Mouse (Mus musculus): ENCODE data around the gene Rplp1.

DNA sequence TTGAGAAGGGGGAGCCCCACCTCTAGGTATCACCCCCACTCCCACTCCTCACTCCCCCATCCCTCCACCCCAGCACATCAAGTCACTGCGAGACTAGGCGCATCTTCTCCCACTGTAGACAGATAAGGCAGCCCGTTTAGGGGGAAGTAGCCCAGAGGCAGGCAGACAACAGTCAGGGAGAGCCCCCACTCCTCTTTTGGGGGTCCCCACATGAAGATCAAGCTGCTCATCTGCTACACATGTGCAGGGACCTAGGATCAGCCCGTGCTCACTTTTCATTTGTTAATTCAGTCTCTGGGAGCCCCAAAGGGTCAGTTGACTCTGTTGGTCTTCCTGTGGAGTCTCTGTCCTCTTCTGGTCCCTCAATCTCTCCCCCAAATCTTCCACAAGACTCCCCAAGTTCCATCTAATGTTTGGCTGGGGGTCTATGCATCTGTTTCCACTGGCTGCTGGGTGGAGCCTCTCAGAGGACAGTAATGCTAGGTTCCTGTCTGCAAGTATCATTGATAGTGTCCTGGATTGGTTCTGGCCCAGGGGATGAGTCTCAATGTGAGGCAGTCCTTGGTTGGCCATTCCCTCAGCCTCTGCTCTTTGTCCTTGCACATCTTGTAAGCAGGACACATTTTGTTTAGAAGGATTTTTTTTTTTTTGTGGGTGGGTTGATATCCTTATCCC lies 6.6 kb downstream of the Rplp1 start:
- TF ChIP-seq EP300 (IDR thresholded peaks at IDR 0.05; ENCODE audit: low read depth): no peak
- no peak for TF ChIP-seq CTCF (IDR thresholded peaks at IDR 0.05; ENCODE audit: low read depth)

Data from heart, postnatal 0 days (tissue).